Mouse (Mus musculus): ENCODE measurements around the gene Oser1.

GRCm38 (mm10) chr2:163469711-163470110, 45.2 kb upstream of the Oser1 start:
- TF ChIP-seq EP300 (optimal IDR thresholded peaks at IDR 0.05) (no peak), CTCF (IDR thresholded peaks at IDR 0.05; ENCODE audit: low read depth) (no peak)

Measured in stomach, postnatal 0 days (tissue).